Mouse (Mus musculus): ENCODE measurements at regions not wholly inside any gene's neighbourhood (a gene's known extent, or its start where the extent isn't known, plus 50 kb on each side); places are given as distances from the start of the nearest gene placed in this dataset.

GRCm38 (mm10) chr5:148615117-148615516 lies 62.5 kb upstream of the Ubl3 start:
- DNase-seq: no peak

GRCm38 (mm10) chr5:148611323-148611722 lies 58.7 kb upstream of the Ubl3 start:
- no peak for DNase-seq

- no peak for DNase-seq
These were observed 56.9 kb upstream of the Ubl3 start for GRCm38 (mm10) chr5:148609506-148609880.

- DNase-seq: no peak
These were observed 56.4 kb upstream of the Ubl3 start for GRCm38 (mm10) chr5:148608857-148609505.

- DNase-seq: peak; percentile 64
These were observed 55.6 kb upstream of the Ubl3 start for GRCm38 (mm10) chr5:148608178-148608577.

GRCm38 (mm10) chr5:148605730-148606129 lies 53.1 kb upstream of the Ubl3 start:
- DNase-seq: no peak

Measured in gastrocnemius, postnatal 10 days (tissue).